Mouse (Mus musculus) lung, embryonic 16.5 days (tissue): ENCODE data around the gene Plpp3. TPM values are rescaled to one million over a fixed set of nuclear protein-coding genes. Genes with fewer than 3 reads are reported as not detected.

ENCODE experiments used
- ATAC-seq: fragments of 200-750 bp; cut with Nextera tagmentation; 2 replicates; pipeline ENCODE4 v1.8.0; 2017; ENCODE audit warnings: low read depth, mild to moderate bottlenecking, moderate library complexity
- H3K27ac ChIP-seq: fragments of 300-500 bp; sonication (generic); 2 replicates; pipeline ENCODE4 v1.5.1; 2014; ENCODE audit warnings: mild to moderate bottlenecking, control low read depth, low read length
- H3K27me3 ChIP-seq: fragments of 300-500 bp; sonication (generic); 2 replicates; pipeline ENCODE4 v1.6.1; 2014; ENCODE audit warnings: low read depth, low read length, mixed read lengths; ENCODE audit not compliant: control insufficient read depth, insufficient read depth
- H3K36me3 ChIP-seq: fragments of 300-500 bp; sonication (generic); 2 replicates; pipeline ENCODE4 v1.6.1; 2014; ENCODE audit warnings: low read length; ENCODE audit not compliant: control insufficient read depth, insufficient read depth
- H3K4me1 ChIP-seq: fragments of 300-500 bp; sonication (generic); replicated peaks from 2 replicates; pipeline ENCODE4 v1.6.1; 2014; ENCODE audit warnings: low read length, mixed read lengths; ENCODE audit not compliant: control insufficient read depth, insufficient read depth
- H3K4me2 ChIP-seq: fragments of 300-500 bp; sonication (generic); 2 replicates; pipeline ENCODE4 v1.6.1; 2014; ENCODE audit warnings: low read depth, low read length, control low read depth
- H3K4me3 ChIP-seq: fragments of 300-500 bp; sonication (generic); 2 replicates; pipeline ENCODE4 v1.5.1; 2014; ENCODE audit warnings: mild to moderate bottlenecking, low read length, control low read depth
- H3K9ac ChIP-seq: fragments of 300-500 bp; sonication (generic); 2 replicates; pipeline ENCODE4 v1.6.1; 2014; ENCODE audit warnings: low read length, control low read depth
- H3K9me3 ChIP-seq: fragments of 300-500 bp; sonication (generic); 2 replicates; pipeline ENCODE4 v1.6.1; 2016; ENCODE audit warnings: low read length; ENCODE audit not compliant: control insufficient read depth
- WGBS: fragments of 180-500 bp; shearing (Covaris S2); extraction: QIAGEN DNeasy Blood & Tissue Kit; methylation state at CpG from one replicate; pipeline ENCODE4 v1.1.7; 2014; 5-methylcytosine and 5-hydroxymethylcytosine counted together
- polyA plus RNA-seq: library from polyadenylated mRNA; unstranded; fragments of >200 nt; fragmentation: Nextera tagmentation; extraction: Ambion mirVana; gene quantifications from 2 replicates; pipeline ENCODE4 v1.2.1, GENCODE M21; 2015

The Plpp3 gene
- polyA plus RNA-seq, 1 experiment from 2014 or later, result 94.2 TPM

GRCm38 (mm10) chr4:105279806-105280205 is 122.7 kb downstream of the Plpp3 start:
- Histone ChIP-seq H3K27ac (no peak overlapping the region), H3K9me3 (no peaks in the 10 kb centered on the region), H3K4me2 (no peak overlapping the region), H3K4me3 (no peak overlapping the region), H3K27me3 (no peaks in the 10 kb centered on the region), H3K36me3 (no peaks in the 10 kb centered on the region), H3K4me1 (peaks cover 14% of the 10 kb centered on the region), H3K9ac (no peak overlapping the region)
- 73% methylated on average over 4 of the region's 4 CpGs for WGBS
- ATAC-seq, result no peak

DNA sequence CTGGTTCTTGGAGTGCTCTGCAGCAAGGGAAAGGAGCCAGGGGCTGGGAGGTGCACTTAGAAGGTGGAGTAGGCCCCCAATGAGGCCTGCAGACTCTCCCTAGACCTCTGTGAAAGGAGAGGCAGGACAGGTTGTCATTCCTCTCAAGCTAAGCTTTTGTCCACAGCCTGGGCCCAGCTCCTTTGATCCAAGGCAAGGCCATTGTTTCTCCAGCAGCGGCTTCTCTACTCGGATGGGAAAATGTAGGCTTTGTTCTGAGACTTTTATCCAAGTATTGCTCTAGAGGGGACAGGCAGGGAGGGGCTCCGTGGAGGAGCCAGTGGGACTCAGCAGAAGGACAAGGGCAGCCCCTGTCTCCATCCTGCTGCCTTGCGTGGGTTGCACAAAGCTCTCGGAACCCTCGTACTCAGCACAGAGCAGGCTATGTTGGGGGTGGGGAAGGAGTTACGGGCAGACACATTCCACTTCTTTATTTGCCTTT is 124.6 kb downstream of the Plpp3 start:
- H3K4me1 ChIP-seq, result peaks cover 13% of the 10 kb centered on the region
- no peak overlapping the region for H3K4me3 ChIP-seq
- no peaks in the 10 kb centered on the region for H3K27me3 ChIP-seq
- H3K9ac ChIP-seq, result no peak overlapping the region
- H3K4me2 ChIP-seq, result no peak overlapping the region
- 46% methylated on average over 7 of the region's 7 CpGs for WGBS
- H3K36me3 ChIP-seq, result no peaks in the 10 kb centered on the region
- no peaks in the 10 kb centered on the region for H3K9me3 ChIP-seq
- peak; percentile 48; the same call in 1 of the 2 replicates for ATAC-seq
- H3K27ac ChIP-seq, result no peak overlapping the region

Other genes starting within 250 kb of the Plpp3 start
- 0.13 TPM in 2 replicates for gene Fyb2, start 243.9 kb upstream of the Plpp3 start, polyA plus RNA-seq
- 2.1 and 2.8 TPM in 2 replicates for gene Prkaa2, start 47.5 kb upstream of the Plpp3 start, polyA plus RNA-seq